Mouse (Mus musculus) CH12.LX (cell line): Measurements from ENCODE around the gene Hist1h3e. TPM values are rescaled to one million over a fixed set of nuclear protein-coding genes. Genes with fewer than 3 reads are reported as not detected.
"Not testable (repeated sequence)": the region's sequence is repeated elsewhere in the genome, so short reads cannot be mapped to it uniquely, and the experiment has no call there.

Experiments used
- DNase-seq: peaks from one replicate; pipeline ENCODE4 v3.0.0-alpha.2; 2013; ENCODE audit errors: extremely low read depth
- H3K27ac ChIP-seq: 2 replicates; pipeline ENCODE4 v1.5.1; 2012; ENCODE audit warnings: low read depth, mild to moderate bottlenecking, control low read depth, moderate library complexity; ENCODE audit not compliant: insufficient read depth
- H3K27me3 ChIP-seq: replicated peaks from 2 replicates; pipeline ENCODE3; 2012; ENCODE audit warnings: inconsistent platforms
- H3K36me3 ChIP-seq, 2 experiments: replicated peaks in 1 of 2; 2 replicates each; pipeline versions ENCODE3 to v1.6.1; 2012; ENCODE audit warnings: inconsistent platforms in 1 of 2, low read length in 1 of 2, mild to moderate bottlenecking in 1 of 2, mixed read lengths in 1 of 2, moderate library complexity in 1 of 2; ENCODE audit not compliant: control insufficient read depth in 1 of 2, insufficient read depth in 1 of 2
- H3K4me1 ChIP-seq, 2 experiments: 2 replicates each; pipeline ENCODE4 v1.6.1; 2012; ENCODE audit warnings: inconsistent platforms in 1 of 2, moderate library complexity in 1 of 2; ENCODE audit not compliant: insufficient read depth in 2 of 2, control insufficient read depth in 1 of 2
- H3K4me2 ChIP-seq: 2 replicates; pipeline ENCODE4 v1.6.1; 2012; ENCODE audit warnings: low read depth, mild to moderate bottlenecking, control low read depth; ENCODE audit not compliant: poor library complexity, insufficient read depth, severe bottlenecking
- H3K4me3 ChIP-seq, 3 experiments: fragments of 150-350 bp in 1 of 3; sonication (generic) in 1 of 3; replicated peaks in 1 of 3; 2 replicates each; pipeline versions ENCODE3 to v1.5.1; 2011 to 2012; ENCODE audit warnings: low read depth in 2 of 3, low read length in 2 of 3, mild to moderate bottlenecking in 2 of 3, moderate library complexity in 2 of 3, control low read depth in 1 of 3, improper control_type of control experiment in 1 of 3, inconsistent platforms in 1 of 3, mixed read lengths in 1 of 3; ENCODE audit not compliant: poor library complexity in 1 of 3
- H3K79me2 ChIP-seq: replicated peaks from 2 replicates; pipeline ENCODE4 v1.6.1; 2012; ENCODE audit warnings: mild to moderate bottlenecking, moderate library complexity; ENCODE audit not compliant: control insufficient read depth, poor library complexity, insufficient read depth, severe bottlenecking; ENCODE audit errors: extremely low read depth
- H3K9ac ChIP-seq: 2 replicates; pipeline ENCODE4 v1.6.1; 2012; ENCODE audit warnings: low read depth, mild to moderate bottlenecking, control low read depth, moderate library complexity; ENCODE audit not compliant: insufficient read depth
- H3K9me3 ChIP-seq: replicated peaks from 2 replicates; pipeline ENCODE3; 2012; ENCODE audit warnings: low read length, inconsistent platforms, mixed read lengths
- BHLHE40 ChIP-seq: IDR thresholded peaks from 2 replicates; pipeline ENCODE4 v1.6.1; 2011; ENCODE audit warnings: mild to moderate bottlenecking, low read depth, low read length, improper control_type of control experiment
- CHD1 ChIP-seq: IDR thresholded peaks from 2 replicates; pipeline ENCODE4 v1.6.1; 2012; ENCODE audit warnings: low read depth, low read length, improper control_type of control experiment, inconsistent platforms
- CHD2 ChIP-seq: IDR thresholded peaks from 2 replicates; pipeline ENCODE4 v1.6.1; 2011; ENCODE audit warnings: low read length, improper control_type of control experiment
- CTCF ChIP-seq, 2 experiments: IDR thresholded peaks in 1 of 2; conservative IDR thresholded peaks in 1 of 2; 2 replicates each; pipeline ENCODE4 v1.5.1; 2011 to 2012; ENCODE audit warnings: low read depth in 2 of 2, low read length in 2 of 2, improper control_type of control experiment in 1 of 2, inconsistent platforms in 1 of 2, mild to moderate bottlenecking in 1 of 2, moderate library complexity in 1 of 2
- E2F4 ChIP-seq: IDR thresholded peaks from 2 replicates; pipeline ENCODE4 v1.6.1; 2011; ENCODE audit warnings: low read depth, low read length, improper control_type of control experiment; ENCODE audit not compliant: insufficient replicate concordance
- ELF1 ChIP-seq: IDR thresholded peaks from 2 replicates; pipeline ENCODE4 v1.6.1; 2014; ENCODE audit warnings: low read depth, mild to moderate bottlenecking, inconsistent platforms, low read length, improper control_type of control experiment
- GABPA ChIP-seq: IDR thresholded peaks from 2 replicates; pipeline ENCODE4 v1.6.1; 2012; ENCODE audit warnings: low read depth, low read length, improper control_type of control experiment, inconsistent platforms; ENCODE audit not compliant: insufficient replicate concordance
- HCFC1 ChIP-seq: IDR thresholded peaks from 2 replicates; pipeline ENCODE4 v1.6.1; 2012; ENCODE audit warnings: low read depth, mild to moderate bottlenecking, inconsistent platforms, low read length, improper control_type of control experiment
- IRF4 ChIP-seq: IDR thresholded peaks from 2 replicates; pipeline ENCODE4 v1.6.1; 2014; ENCODE audit warnings: low read depth, mild to moderate bottlenecking, inconsistent platforms, low read length, improper control_type of control experiment
- JUN ChIP-seq: IDR thresholded peaks from 2 replicates; pipeline ENCODE4 v1.6.1; 2011; ENCODE audit warnings: low read depth, mild to moderate bottlenecking, low read length, improper control_type of control experiment, moderate library complexity; ENCODE audit not compliant: insufficient read depth
- JUND ChIP-seq: conservative IDR thresholded peaks from 2 replicates; pipeline ENCODE4 v1.6.1; 2011; ENCODE audit warnings: low read depth, low read length, improper control_type of control experiment
- MAFK ChIP-seq: IDR thresholded peaks from 2 replicates; pipeline ENCODE4 v1.6.1; 2011; ENCODE audit warnings: low read length, improper control_type of control experiment; ENCODE audit not compliant: insufficient replicate concordance
- MAZ ChIP-seq: IDR thresholded peaks from 2 replicates; pipeline ENCODE4 v1.6.1; 2012; ENCODE audit warnings: low read depth, mild to moderate bottlenecking, inconsistent platforms, low read length, improper control_type of control experiment, moderate library complexity
- MEF2A ChIP-seq: IDR thresholded peaks from 2 replicates; pipeline ENCODE4 v1.6.1; 2014; ENCODE audit warnings: low read depth, mild to moderate bottlenecking, inconsistent platforms, low read length, improper control_type of control experiment, borderline replicate concordance
- MXI1 ChIP-seq: IDR thresholded peaks from 2 replicates; pipeline ENCODE4 v1.6.1; 2011; ENCODE audit warnings: mild to moderate bottlenecking, low read depth, low read length, improper control_type of control experiment
- MYC ChIP-seq: IDR thresholded peaks from 2 replicates; pipeline ENCODE4 v1.6.1; 2011; ENCODE audit warnings: low read depth, mild to moderate bottlenecking, improper control_type of control experiment, low read length
- NRF1 ChIP-seq: IDR thresholded peaks from 2 replicates; pipeline ENCODE4 v1.6.1; 2014; ENCODE audit warnings: low read depth, mild to moderate bottlenecking, inconsistent platforms, low read length, improper control_type of control experiment, moderate library complexity
- PAX5 ChIP-seq: IDR thresholded peaks from 2 replicates; pipeline ENCODE4 v1.6.1; 2012; ENCODE audit warnings: low read length, inconsistent platforms, mixed read lengths
- POLR2A ChIP-seq: IDR thresholded peaks from 2 replicates; pipeline ENCODE4 v1.6.1; 2011; ENCODE audit warnings: low read depth, mild to moderate bottlenecking, improper control_type of control experiment, low read length
- POLR2AphosphoS2 ChIP-seq: IDR thresholded peaks from 2 replicates; pipeline ENCODE4 v1.6.1; 2011; ENCODE audit warnings: low read depth, low read length, improper control_type of control experiment
- RAD21 ChIP-seq: IDR thresholded peaks from 2 replicates; pipeline ENCODE4 v1.6.1; 2011; ENCODE audit warnings: low read depth, mild to moderate bottlenecking, low read length, improper control_type of control experiment, moderate library complexity
- SIN3A ChIP-seq: IDR thresholded peaks from 2 replicates; pipeline ENCODE4 v1.6.1; 2012; ENCODE audit warnings: low read length, improper control_type of control experiment, inconsistent platforms
- SMC3 ChIP-seq: IDR thresholded peaks from 2 replicates; pipeline ENCODE4 v1.6.1; 2011; ENCODE audit warnings: low read depth, low read length, improper control_type of control experiment
- TCF12 ChIP-seq: IDR thresholded peaks from 2 replicates; pipeline ENCODE4 v1.6.1; 2014; ENCODE audit warnings: low read depth, mild to moderate bottlenecking, inconsistent platforms, low read length, improper control_type of control experiment
- UBTF ChIP-seq: IDR thresholded peaks from 2 replicates; pipeline ENCODE4 v1.6.1; 2012; ENCODE audit warnings: low read depth, mild to moderate bottlenecking, inconsistent platforms, low read length, improper control_type of control experiment, moderate library complexity
- USF1 ChIP-seq: IDR thresholded peaks from 2 replicates; pipeline ENCODE4 v1.6.1; 2014; ENCODE audit warnings: low read depth, mild to moderate bottlenecking, inconsistent platforms, low read length, improper control_type of control experiment
- ZC3H11A ChIP-seq: IDR thresholded peaks from 2 replicates; pipeline ENCODE4 v1.6.1; 2012; ENCODE audit warnings: low read depth, mild to moderate bottlenecking, inconsistent platforms, low read length, improper control_type of control experiment
- ZKSCAN1 ChIP-seq: IDR thresholded peaks from 2 replicates; pipeline ENCODE4 v1.6.1; 2012; ENCODE audit warnings: low read depth, inconsistent platforms, low read length, improper control_type of control experiment, borderline replicate concordance
- ZMIZ1 ChIP-seq: IDR thresholded peaks from 2 replicates; pipeline ENCODE4 v1.6.1; 2012; ENCODE audit warnings: low read depth, mild to moderate bottlenecking, inconsistent platforms, low read length, improper control_type of control experiment
- ZNF384 ChIP-seq: IDR thresholded peaks from 2 replicates; pipeline ENCODE4 v1.6.1; 2012; ENCODE audit warnings: low read depth, low read length, improper control_type of control experiment, inconsistent platforms
- dilution Hi-C: fragments of 300-500 bp; cut with MboI; formaldehyde crosslinking; loops from 2 replicates; pipeline ENCODE4 v1.14.3; 2020; ENCODE audit warnings: low sequenced_read_pairs; ENCODE audit not compliant: extremely low pct_unique_long_range_greater_than_20kb, extremely low pct_ligation_motif_present
- in situ Hi-C: fragments of 300-500 bp; cut with MboI; formaldehyde crosslinking; loops from 3 replicates; pipeline ENCODE4 v1.14.3; 2019; ENCODE audit warnings: low sequenced_read_pairs, low pct_ligation_motif_present, low pct_unique_long_range_greater_than_20kb, mixed read lengths
- polyA plus RNA-seq: library from polyadenylated mRNA; unstranded; fragments of >175 nt; gene quantifications from 2 replicates; pipeline ENCODE4 v1.2.1, GENCODE M21; 2012; ENCODE audit warnings: low read depth; ENCODE audit not compliant: insufficient read length
- total RNA-seq, 2 experiments: library from RNA; depleted of rRNA; stranded (reverse); fragments of 300-350 nt in 1 of 2; fragments of >200 nt in 1 of 2; gene quantifications; 2 replicates each; pipeline ENCODE4 v1.2.3; 2012 to 2014

Gene Hist1h3e
- total and polyA plus RNA-seq, 3 experiments, result 3.1 to 1,484 (median 24.2) TPM

- peak overlapping the region; percentile 69; the same call in 1 of the 2 replicates for H3K9ac ChIP-seq
- H3K79me2 ChIP-seq, H3K36me3 ChIP-seq, dilution Hi-C loops, DNase-seq, H3K9me3 ChIP-seq, H3K27me3 ChIP-seq, in situ Hi-C loops: not testable (repeated sequence)
- peak overlapping the region; percentile 67 for H3K4me2 ChIP-seq
- peaks cover 0 to 13% of the 10 kb centered on the region in 2 experiments; a peak in 2 of 4 replicates for H3K4me1 ChIP-seq
- TF ChIP-seq IRF4 (0 out of 2 replicates have a peak, but pooled peaks have one; percentile 3), POLR2AphosphoS2 (peak; percentile 11; the same call in 1 of the 2 replicates), POLR2A (peak; percentile 72; the same call in 1 of the 2 replicates), UBTF (0 out of 2 replicates have a peak, but pooled peaks have one; percentile 22)
- peak overlapping the region; percentile 90 for H3K27ac ChIP-seq
- peak overlapping the region in 2 of 3 experiments; percentile 39 to 64 for H3K4me3 ChIP-seq
Measured at GRCm38 (mm10) chr13:23544787-23545120, 17.4 kb downstream of the Hist1h3e start.

GRCm38 (mm10) chr13:23543965-23544786 lies 18.0 kb downstream of the Hist1h3e start, which contains the start of gene Hist1h3f:
Gene Hist1h3f (plus strand): TSS chr13:23544052.
- Histone ChIP-seq H3K4me2 (peak within 1 kb of the TSS; percentile 84), H3K9me3 (no peaks in the 10 kb centered on the region), H3K4me1 (peaks cover 0 to 19% of the 10 kb centered on the region in 2 experiments; a peak in 2 of 4 replicates), H3K36me3 (no peaks in the 10 kb centered on the region), H3K9ac (peak within 1 kb of the TSS; percentile 97), H3K27ac (peak within 1 kb of the TSS; percentile 97), H3K27me3 (no peaks in the 10 kb centered on the region), H3K4me3 (peak within 1 kb of the TSS; percentile 50 to 72 (median 51)), H3K79me2 (no peaks in the 10 kb centered on the region)
- DNase-seq, result peak; percentile 94
- dilution Hi-C loops (no loop called here), in situ Hi-C loops (no loop called here)
- no peak for TF ChIP-seq SMC3
- TF ChIP-seq ZC3H11A, result no peak
- no peak for TF ChIP-seq CTCF (conservative IDR thresholded peaks at IDR 0.05 in 1 of 2, IDR thresholded peaks at IDR 0.05 in 1 of 2; ENCODE audit: low read depth in 2 of 2, low read length in 2 of 2)
- no peak for TF ChIP-seq ZNF384
- TF ChIP-seq MXI1, result peak; percentile 31; the same call in 1 of the 2 replicates
- TF ChIP-seq ZMIZ1, result peak; percentile 99
- no peak for TF ChIP-seq ZKSCAN1
- TF ChIP-seq RAD21, result no peak
- no peak for TF ChIP-seq USF1
- peak; percentile 82 for TF ChIP-seq MYC
- peak; percentile 93 for TF ChIP-seq CHD2
- TF ChIP-seq UBTF, result peak; percentile 90
- TF ChIP-seq POLR2AphosphoS2, result peak; percentile 99
- TF ChIP-seq PAX5, result no peak
- no peak; the same call in none of the 2 replicates for TF ChIP-seq CHD1
- no peak for TF ChIP-seq SIN3A
- no peak for TF ChIP-seq BHLHE40
- peak; percentile 8; the same call in 1 of the 2 replicates for TF ChIP-seq IRF4
- TF ChIP-seq MAZ, result no peak
- peak; percentile 98 for TF ChIP-seq POLR2A
- peak; percentile 54; the same call in 1 of the 2 replicates for TF ChIP-seq JUND
- no peak for TF ChIP-seq MEF2A
- TF ChIP-seq GABPA, result no peak
- peak; percentile 80 for TF ChIP-seq TCF12
- peak; percentile 99 for TF ChIP-seq ELF1
- no peak for TF ChIP-seq JUN
- TF ChIP-seq HCFC1, result peak; percentile 79
- 0 out of 2 replicates have a peak, but pooled peaks have one; percentile 7 for TF ChIP-seq MAFK
- TF ChIP-seq E2F4, result peak; percentile 71; the same call in 1 of the 2 replicates
- no peak for TF ChIP-seq NRF1
